Mouse (Mus musculus) spleen, postnatal 10 days (tissue): ENCODE results near the gene Zmpste24.
"Not testable (repeated sequence)": the region's sequence is repeated elsewhere in the genome, so short reads cannot be mapped to it uniquely, and the experiment has no call there.

Source experiments
- DNase-seq, 2 experiments: peaks; one replicate each; pipeline ENCODE4 v3.0.0; 2021 to 2022; ENCODE audit warnings: low spot score in 2 of 2

Gene Zmpste24

GRCm38 (mm10) chr4:121097650-121098378, at the start of gene Zmpste24:
Gene Zmpste24 (minus strand): TSS chr4:121098241.
- peak; percentile 82 to 83 for DNase-seq

GRCm38 (mm10) chr4:121109126-121109525, 11.1 kb upstream of the Zmpste24 start, which contains the start of gene Tmco2:
Gene Tmco2 (minus strand): TSS chr4:121109226.
- no peak for DNase-seq

- DNase-seq = no peak
Measured at GRCm38 (mm10) chr4:121103304-121103703, 5.3 kb upstream of the Zmpste24 start.

GRCm38 (mm10) chr4:121090211-121090610, 7.8 kb downstream of the Zmpste24 start:
- no peak for DNase-seq

- DNase-seq = no peak
Measured at GRCm38 (mm10) chr4:121088696-121089095, 9.3 kb downstream of the Zmpste24 start.

GRCm38 (mm10) chr4:121084506-121084905, 13.5 kb downstream of the Zmpste24 start:
- DNase-seq = no peak

GRCm38 (mm10) chr4:121080395-121080794, 17.6 kb downstream of the Zmpste24 start:
- no peak for DNase-seq

- no peak for DNase-seq
Measured at GRCm38 (mm10) chr4:121077915-121078646, 20.0 kb downstream of the Zmpste24 start.

- no peak for DNase-seq
Measured at GRCm38 (mm10) chr4:121074250-121074649, 23.8 kb downstream of the Zmpste24 start.

GRCm38 (mm10) chr4:121065336-121065735, 32.7 kb downstream of the Zmpste24 start:
- no peak for DNase-seq

GRCm38 (mm10) chr4:121059218-121059617, 38.8 kb downstream of the Zmpste24 start:
- DNase-seq = not testable (repeated sequence)

GRCm38 (mm10) chr4:121057032-121057431, 41.0 kb downstream of the Zmpste24 start:
- DNase-seq = no peak

GRCm38 (mm10) chr4:121056342-121056741, 41.7 kb downstream of the Zmpste24 start:
- DNase-seq = peak in 1 of 2 experiments; percentile 54

- no peak for DNase-seq
Measured at GRCm38 (mm10) chr4:121052454-121053323, 45.4 kb downstream of the Zmpste24 start.

- no peak for DNase-seq
Measured at GRCm38 (mm10) chr4:121051863-121052262, 46.2 kb downstream of the Zmpste24 start.

- no peak for DNase-seq
Measured at GRCm38 (mm10) chr4:121042946-121043345, 55.1 kb downstream of the Zmpste24 start.

- no peak for DNase-seq
Measured at GRCm38 (mm10) chr4:121042472-121042871, 55.6 kb downstream of the Zmpste24 start.

GRCm38 (mm10) chr4:121040897-121041671, 57.0 kb downstream of the Zmpste24 start:
- DNase-seq = peak; percentile 41 to 79

- DNase-seq = no peak
Measured at GRCm38 (mm10) chr4:121040323-121040722, 57.7 kb downstream of the Zmpste24 start.

- DNase-seq = no peak
Measured at GRCm38 (mm10) chr4:121039331-121040115, 58.5 kb downstream of the Zmpste24 start, which contains the start of gene Col9a2. Gene Col9a2 (plus strand): TSS chr4:121039385.
